Mouse (Mus musculus) forebrain, postnatal 0 days (tissue): Measurements from ENCODE around the gene Hspb6. TPM values are rescaled to one million over a fixed set of nuclear protein-coding genes. Genes with fewer than 3 reads are reported as not detected.

Experiments
- ATAC-seq: fragments of 200-750 bp; cut with Nextera tagmentation; 2 replicates; pipeline ENCODE4 v1.8.0; 2017; ENCODE audit warnings: mild to moderate bottlenecking, moderate library complexity
- DNase-seq: peaks from one replicate; pipeline ENCODE4 v3.0.0-alpha.2; 2015
- H3K27ac ChIP-seq: fragments of 300-500 bp; sonication (generic); 2 replicates; pipeline ENCODE4 v1.5.1; 2014; ENCODE audit warnings: low read depth, mild to moderate bottlenecking, antibody characterized with exemption, low read length, moderate library complexity, mixed read lengths
- H3K27me3 ChIP-seq: fragments of 300-500 bp; sonication (generic); 2 replicates; pipeline ENCODE4 v1.6.1; 2014; ENCODE audit warnings: mild to moderate bottlenecking, low read length, mixed read lengths; ENCODE audit not compliant: insufficient read depth
- H3K36me3 ChIP-seq: fragments of 300-500 bp; sonication (generic); 2 replicates; pipeline ENCODE4 v1.6.1; 2014; ENCODE audit warnings: mild to moderate bottlenecking, moderate library complexity; ENCODE audit not compliant: insufficient read depth
- H3K4me1 ChIP-seq: fragments of 300-500 bp; sonication (generic); 2 replicates; pipeline ENCODE4 v1.6.1; 2014; ENCODE audit warnings: antibody characterized with exemption; ENCODE audit not compliant: insufficient read depth
- H3K4me2 ChIP-seq: fragments of 300-500 bp; sonication (generic); 2 replicates; pipeline ENCODE4 v1.6.1; 2014; ENCODE audit warnings: low read depth, mild to moderate bottlenecking, moderate library complexity
- H3K4me3 ChIP-seq: fragments of 300-500 bp; sonication (generic); 2 replicates; pipeline ENCODE4 v1.5.1; 2014; ENCODE audit warnings: low read depth, low read length, mixed read lengths
- H3K9ac ChIP-seq: fragments of 300-500 bp; sonication (generic); 2 replicates; pipeline ENCODE4 v1.6.1; 2014; ENCODE audit warnings: mild to moderate bottlenecking
- H3K9me3 ChIP-seq: fragments of 300-500 bp; sonication (generic); 2 replicates; pipeline ENCODE4 v1.6.1; 2016; ENCODE audit warnings: low read length
- CTCF ChIP-seq: sonication (generic); IDR thresholded peaks from 2 replicates; pipeline ENCODE4 v1.5.1; 2016; ENCODE audit warnings: antibody characterized with exemption, control low read depth, low read depth
- WGBS: fragments of 180-500 bp; shearing (Covaris S2); extraction: QIAGEN DNeasy Blood & Tissue Kit; methylation state at CpG from one replicate; pipeline ENCODE4 v1.1.7; 2014; 5-methylcytosine and 5-hydroxymethylcytosine counted together
- polyA plus RNA-seq: library from polyadenylated mRNA; unstranded; fragments of >200 nt; fragmentation: Nextera tagmentation; extraction: Ambion mirVana; gene quantifications from 2 replicates; pipeline ENCODE4 v1.2.1, GENCODE M21; 2015
- total RNA-seq: library from RNA; depleted of rRNA; stranded (reverse); fragments of >200 nt; gene quantifications from 2 replicates; pipeline ENCODE4 v1.2.3, GENCODE M21; 2014; rRNA removed

Gene Hspb6
- total RNA-seq (2.9 and 4.1 TPM in 2 replicates), polyA plus RNA-seq (12.7 and 14.0 TPM in 2 replicates)

DNA sequence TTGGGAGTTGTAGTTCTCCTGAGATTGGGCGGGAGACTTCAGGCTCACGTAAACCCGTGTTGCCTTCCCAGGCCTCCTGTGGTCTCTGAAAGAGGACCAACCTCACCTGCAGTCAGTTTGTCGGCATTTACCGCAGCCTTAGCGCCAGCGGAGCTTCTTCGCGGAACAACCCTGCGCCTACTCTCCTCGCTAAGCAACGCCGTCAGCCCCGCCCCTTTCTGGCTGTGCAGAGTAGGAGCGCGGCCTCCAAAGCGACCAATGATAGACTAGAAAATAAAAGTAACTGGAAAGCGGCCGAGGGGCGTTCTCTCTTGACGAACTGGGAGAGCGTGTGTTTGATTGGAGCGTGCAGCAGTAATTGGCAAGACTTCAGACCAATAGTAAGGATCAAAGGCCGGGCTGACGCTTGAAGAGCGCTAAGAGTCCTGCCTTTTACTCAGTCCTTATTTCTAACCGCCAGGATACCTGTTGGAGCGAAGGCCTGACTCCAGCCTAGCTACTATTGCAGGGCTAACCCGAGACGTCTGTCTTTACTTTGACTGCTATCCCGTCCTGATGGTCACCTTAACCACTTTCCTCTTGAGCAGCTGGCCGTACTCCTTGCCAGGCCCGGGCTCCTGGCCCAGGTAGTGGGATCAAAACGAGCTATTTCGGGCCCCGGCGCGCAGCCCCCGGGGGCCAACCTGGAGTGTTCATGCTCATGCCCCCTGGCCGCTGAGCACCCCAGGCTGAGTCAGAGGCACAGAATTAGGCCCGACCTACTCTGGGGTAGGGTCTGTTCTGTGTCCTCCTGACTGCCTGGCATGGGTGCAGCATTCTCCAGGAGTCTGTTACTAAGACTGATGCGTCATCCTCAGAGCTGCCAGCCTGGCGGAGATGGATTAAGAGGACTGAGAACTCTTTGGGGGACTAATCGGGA is at the start of gene Hspb6, which contains the start of gene Proser3:
Gene Hspb6 (plus strand): TSS at position 77 of the 919 bp plus-strand sequence.
Gene Proser3 (minus strand): TSS at position 198 of the 919 bp plus-strand sequence.
- Histone ChIP-seq H3K27ac (peak within 1 kb of the TSS; percentile 93), H3K4me3 (peak within 1 kb of the TSS; percentile 55), H3K27me3 (no peaks in the 10 kb centered on the region), H3K9ac (peak within 1 kb of the TSS; percentile 53), H3K36me3 (peaks cover 36% of the 10 kb centered on the region), H3K9me3 (no peaks in the 10 kb centered on the region), H3K4me1 (peaks cover 10% of the 10 kb centered on the region; the same call in 1 of the 2 replicates), H3K4me2 (peak within 1 kb of the TSS; percentile 75)
- whole genome bisulfite sequencing: 2% methylated on average over 44 of the region's 44 CpGs
- DNase-seq: peak; percentile 99
- peak; percentile 97 for ATAC-seq
- peak; percentile 23; the same call in 1 of the 2 replicates for TF ChIP-seq CTCF

GRCm38 (mm10) chr7:30508061-30508460 is 43.9 kb upstream of the Hspb6 start:
- Histone ChIP-seq H3K9ac (no peak overlapping the region), H3K4me1 (no peaks in the 10 kb centered on the region), H3K9me3 (no peaks in the 10 kb centered on the region), H3K36me3 (no peaks in the 10 kb centered on the region), H3K4me2 (no peak overlapping the region), H3K4me3 (no peak overlapping the region), H3K27me3 (no peaks in the 10 kb centered on the region; the same call in 1 of the 2 replicates), H3K27ac (no peak overlapping the region)
- TF ChIP-seq CTCF: no peak
- 84% methylated on average over 4 of the region's 4 CpGs for WGBS
- DNase-seq (no peak), ATAC-seq (no peak)

DNA sequence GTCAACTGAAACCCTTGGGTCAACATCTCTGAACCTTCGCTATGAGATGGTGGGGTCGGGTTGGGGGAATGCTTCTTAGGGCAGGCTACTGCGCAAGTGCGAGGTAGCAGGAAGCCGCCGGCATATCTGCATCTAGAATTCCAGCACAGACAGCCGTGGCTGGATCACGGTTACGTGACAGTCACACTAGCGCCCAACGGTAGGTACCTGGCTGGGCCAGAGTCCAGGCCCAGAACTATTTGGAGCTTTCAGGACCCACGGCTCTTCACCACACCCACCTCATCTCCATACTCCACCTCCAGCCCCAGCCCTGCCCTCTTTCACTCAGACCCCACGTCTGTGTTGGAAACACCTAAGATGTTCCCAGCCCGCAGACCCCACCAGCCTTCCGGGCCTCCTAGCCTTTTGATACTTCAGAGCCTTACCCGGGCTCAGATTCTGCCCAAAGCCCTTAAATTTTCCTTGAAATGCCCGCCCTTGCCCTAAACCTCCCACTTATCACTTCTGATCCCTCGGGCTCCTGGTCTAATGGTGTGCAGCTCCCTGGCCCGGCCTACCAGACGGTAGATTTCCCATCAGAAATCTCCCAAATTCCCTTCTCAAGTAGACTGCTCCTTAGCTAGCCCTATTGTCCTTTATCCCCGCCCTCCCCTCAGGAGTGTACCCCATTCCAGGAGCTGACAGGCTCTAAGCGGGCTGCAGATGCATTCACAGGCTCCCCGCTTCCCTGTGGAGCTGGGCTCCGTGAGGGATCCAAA is 36.8 kb upstream of the Hspb6 start:
- Histone ChIP-seq H3K4me1 (no peaks in the 10 kb centered on the region), H3K27ac (no peak overlapping the region), H3K36me3 (no peaks in the 10 kb centered on the region), H3K4me3 (no peak overlapping the region), H3K27me3 (no peaks in the 10 kb centered on the region; the same call in 1 of the 2 replicates), H3K9ac (no peak overlapping the region), H3K9me3 (no peaks in the 10 kb centered on the region), H3K4me2 (no peak overlapping the region)
- TF ChIP-seq CTCF: no peak
- WGBS: 61% methylated on average over 24 of the region's 24 CpGs
- no peak for ATAC-seq
- DNase-seq: no peak

DNA sequence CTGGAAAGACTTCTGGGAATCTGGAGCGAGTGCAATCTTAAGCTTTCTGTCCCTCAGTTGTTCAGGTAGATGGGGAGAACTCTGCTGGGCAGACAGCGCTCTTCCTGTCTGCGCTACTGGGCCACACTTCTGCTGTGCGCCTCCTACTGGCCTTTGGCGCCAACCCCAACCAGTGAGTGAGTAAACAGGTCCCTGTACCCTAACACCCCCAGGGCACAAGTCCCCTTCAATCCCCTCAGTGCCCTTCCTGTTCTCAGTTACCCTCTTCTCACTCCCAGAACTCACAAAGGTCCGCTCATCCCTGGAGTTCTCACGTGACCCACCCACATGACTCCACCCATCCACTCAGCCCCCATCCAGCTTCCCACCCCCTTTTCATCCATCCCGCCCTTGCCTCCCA is 33.7 kb upstream of the Hspb6 start:
- DNase-seq (no peak), ATAC-seq (no peak)
- H3K4me2 ChIP-seq: no peak overlapping the region
- H3K9me3 ChIP-seq: no peaks in the 10 kb centered on the region
- no peaks in the 10 kb centered on the region for H3K4me1 ChIP-seq
- no peak overlapping the region for H3K9ac ChIP-seq
- TF ChIP-seq CTCF: no peak
- 46% methylated on average over 8 of the region's 8 CpGs for WGBS
- H3K4me3 ChIP-seq: no peak overlapping the region
- peaks cover 8% of the 10 kb centered on the region for H3K36me3 ChIP-seq
- H3K27me3 ChIP-seq: no peaks in the 10 kb centered on the region
- no peak overlapping the region for H3K27ac ChIP-seq

DNA sequence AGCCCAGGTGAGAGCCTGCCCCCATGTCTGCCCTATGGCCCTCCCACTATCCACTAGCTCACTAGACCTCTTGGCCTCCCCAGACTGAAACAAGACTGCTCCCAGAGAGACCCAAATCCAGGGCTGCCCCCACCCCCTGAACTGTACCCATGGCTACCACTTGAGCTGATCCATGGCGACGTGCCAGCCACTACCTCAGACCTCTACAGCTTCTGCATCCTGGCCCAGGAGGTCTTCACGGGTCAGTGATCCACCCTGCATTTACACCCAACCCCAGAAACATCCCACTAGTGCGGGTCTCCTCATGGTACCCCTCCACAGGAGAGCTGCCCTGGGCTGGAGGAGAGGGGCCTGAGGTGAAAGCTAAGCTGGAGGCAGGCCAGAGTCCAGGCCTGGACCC is 31.6 kb upstream of the Hspb6 start:
- no peaks in the 10 kb centered on the region for H3K27me3 ChIP-seq
- no peak overlapping the region for H3K4me2 ChIP-seq
- H3K36me3 ChIP-seq: peaks cover 27% of the 10 kb centered on the region
- H3K4me3 ChIP-seq: no peak overlapping the region
- no peaks in the 10 kb centered on the region for H3K9me3 ChIP-seq
- peak; percentile 33 for DNase-seq
- H3K4me1 ChIP-seq: no peaks in the 10 kb centered on the region
- WGBS: 60% methylated on average over 4 of the region's 4 CpGs
- peak; percentile 30 for ATAC-seq
- no peak overlapping the region for H3K27ac ChIP-seq
- no peak for TF ChIP-seq CTCF
- no peak overlapping the region for H3K9ac ChIP-seq

- H3K4me2 ChIP-seq: no peak overlapping the region
- no peaks in the 10 kb centered on the region for H3K27me3 ChIP-seq
- 58% methylated on average over 5 of the region's 5 CpGs for WGBS
- H3K36me3 ChIP-seq: peaks cover 31% of the 10 kb centered on the region
- peak overlapping the region; percentile 21; the same call in 1 of the 2 replicates for H3K27ac ChIP-seq
- no peaks in the 10 kb centered on the region for H3K9me3 ChIP-seq
- ATAC-seq: peak; percentile 27; the same call in 1 of the 2 replicates
- peak; percentile 34 for DNase-seq
- H3K4me1 ChIP-seq: no peaks in the 10 kb centered on the region
- no peak overlapping the region for H3K4me3 ChIP-seq
- H3K9ac ChIP-seq: no peak overlapping the region
- no peak for TF ChIP-seq CTCF
Observed at GRCm38 (mm10) chr7:30520856-30521255, 31.1 kb upstream of the Hspb6 start.

- no peaks in the 10 kb centered on the region for H3K9me3 ChIP-seq
- H3K9ac ChIP-seq: no peak overlapping the region
- no peaks in the 10 kb centered on the region for H3K4me1 ChIP-seq
- WGBS: 92% methylated on average over 10 of the region's 10 CpGs
- peaks cover 52% of the 10 kb centered on the region for H3K36me3 ChIP-seq
- H3K4me3 ChIP-seq: no peak overlapping the region
- DNase-seq (no peak), ATAC-seq (no peak)
- no peak overlapping the region for H3K4me2 ChIP-seq
- H3K27me3 ChIP-seq: no peaks in the 10 kb centered on the region
- H3K27ac ChIP-seq: no peak overlapping the region
- no peak for TF ChIP-seq CTCF
Observed at GRCm38 (mm10) chr7:30522871-30523270, 29.1 kb upstream of the Hspb6 start.
